Mouse (Mus musculus): ENCODE data around the gene Vmn2r36. TPM values are rescaled to one million over a fixed set of nuclear protein-coding genes. Genes with fewer than 3 reads are reported as not detected.

The Vmn2r36 gene
- not detected for polyA plus RNA-seq (2015; fragmentation: Illumina TruSeq; extraction: RNeasy Lipid Tissue Mini Kit (QIAGEN cat#74804); ENCODE audit: insufficient read depth, low replicate concordance)

DNA sequence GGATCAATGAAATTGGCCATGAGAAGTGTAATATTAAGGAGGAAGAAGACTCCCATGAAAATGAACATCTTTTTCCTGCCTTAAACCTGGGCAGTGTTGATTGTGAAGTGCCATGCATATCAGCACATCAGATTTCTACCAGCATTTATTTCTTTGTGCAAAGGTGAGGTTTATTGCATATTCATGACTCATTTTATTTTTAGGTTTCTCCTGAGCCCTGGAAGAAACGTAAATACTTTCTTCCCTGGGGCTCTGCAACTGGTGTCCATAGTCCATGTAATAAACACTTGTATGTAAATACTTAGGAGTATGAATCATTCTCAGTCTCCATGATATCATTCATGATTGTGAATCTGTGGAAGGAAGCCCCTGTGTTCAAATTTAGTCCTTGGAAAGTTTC is at the start of gene Vmn2r36:
Gene Vmn2r36, minus strand, starts transcription at position 101 of the 400 bp plus-strand sequence.

Other genes with a start within 250 kb of the Vmn2r36 start
- gene Vmn2r34, start 213.0 kb downstream of the Vmn2r36 start, polyA plus RNA-seq (2015; fragmentation: Illumina TruSeq; extraction: RNeasy Lipid Tissue Mini Kit (QIAGEN cat#74804); ENCODE audit: insufficient read depth, low replicate concordance): not detected
- gene Vmn2r35, start 82.6 kb downstream of the Vmn2r36 start, polyA plus RNA-seq (2015; fragmentation: Illumina TruSeq; extraction: RNeasy Lipid Tissue Mini Kit (QIAGEN cat#74804); ENCODE audit: insufficient read depth, low replicate concordance): not detected